Mouse (Mus musculus) midbrain, embryonic 14.5 days (tissue): ENCODE data around the gene Pparg. TPM values are rescaled to one million over a fixed set of nuclear protein-coding genes. Genes with fewer than 3 reads are reported as not detected.

ENCODE experiments used
- ATAC-seq: fragments of 200-750 bp; cut with Nextera tagmentation; 2 replicates; pipeline ENCODE4 v1.8.0; 2017; ENCODE audit warnings: moderate number of reproducible peaks, moderate library complexity; ENCODE audit not compliant: low FRiP score, low TSS enrichment
- DNase-seq: peaks from one replicate; pipeline ENCODE4 v3.0.0-alpha.2; 2015
- H3K27ac ChIP-seq: fragments of 300-500 bp; sonication (generic); replicated peaks from 2 replicates; pipeline ENCODE4 v1.5.1; 2014; ENCODE audit warnings: mild to moderate bottlenecking, low read depth, low read length, moderate library complexity
- H3K27me3 ChIP-seq: fragments of 300-500 bp; sonication (generic); 2 replicates; pipeline ENCODE4 v1.6.1; 2014; ENCODE audit warnings: low read length, control low read depth, mixed read lengths; ENCODE audit not compliant: control insufficient read depth, insufficient read depth
- H3K36me3 ChIP-seq: fragments of 300-500 bp; sonication (generic); 2 replicates; pipeline ENCODE4 v1.6.1; 2014; ENCODE audit warnings: low read length, control low read depth; ENCODE audit not compliant: control insufficient read depth, insufficient read depth
- H3K4me1 ChIP-seq: fragments of 300-500 bp; sonication (generic); 2 replicates; pipeline ENCODE4 v1.6.1; 2014; ENCODE audit warnings: mild to moderate bottlenecking, antibody characterized with exemption, low read length, control low read depth; ENCODE audit not compliant: control insufficient read depth, insufficient read depth
- H3K4me2 ChIP-seq: fragments of 300-500 bp; sonication (generic); 2 replicates; pipeline ENCODE4 v1.6.1; 2014; ENCODE audit warnings: mild to moderate bottlenecking, low read length, moderate library complexity
- H3K4me3 ChIP-seq: fragments of 300-500 bp; sonication (generic); replicated peaks from 2 replicates; pipeline ENCODE4 v1.5.1; 2014; ENCODE audit warnings: low read depth, low read length
- H3K9ac ChIP-seq: fragments of 300-500 bp; sonication (generic); replicated peaks from 2 replicates; pipeline ENCODE4 v1.6.1; 2014; ENCODE audit warnings: mild to moderate bottlenecking, low read length, moderate library complexity
- H3K9me3 ChIP-seq: fragments of 300-500 bp; sonication (generic); 2 replicates; pipeline ENCODE4 v1.6.1; 2016; ENCODE audit warnings: low read length, control low read depth, mixed read lengths; ENCODE audit not compliant: control insufficient read depth
- WGBS: fragments of 180-500 bp; shearing (Covaris S2); extraction: QIAGEN DNeasy Blood & Tissue Kit; methylation state at CpG from one replicate; pipeline ENCODE4 v1.1.7; 2014; 5-methylcytosine and 5-hydroxymethylcytosine counted together
- polyA plus RNA-seq: library from polyadenylated mRNA; unstranded; fragments of >200 nt; fragmentation: Nextera tagmentation; extraction: Ambion mirVana; gene quantifications from 2 replicates; pipeline ENCODE4 v1.2.1, GENCODE M21; 2014

Gene Pparg
- polyA plus RNA-seq, 1 experiment from 2014 or later = 0.36 TPM

- no peak overlapping the region for H3K27ac ChIP-seq
- no peaks in the 10 kb centered on the region for H3K27me3 ChIP-seq
- no peaks in the 10 kb centered on the region for H3K36me3 ChIP-seq
- no peaks in the 10 kb centered on the region for H3K9me3 ChIP-seq
- no peak overlapping the region for H3K9ac ChIP-seq
- no peaks in the 10 kb centered on the region for H3K4me1 ChIP-seq
- ATAC-seq = no peak
- H3K4me3 ChIP-seq = no peak overlapping the region
- DNase-seq = no peak
- 93% methylated on average over 4 of the region's 4 CpGs for WGBS
- H3K4me2 ChIP-seq = no peak overlapping the region
These were observed 60.9 kb downstream of the Pparg start for GRCm38 (mm10) chr6:115421665-115422064.

GRCm38 (mm10) chr6:115424433-115424832 lies 63.7 kb downstream of the Pparg start:
- Histone ChIP-seq H3K36me3 (no peaks in the 10 kb centered on the region), H3K27me3 (no peaks in the 10 kb centered on the region), H3K9me3 (no peaks in the 10 kb centered on the region), H3K4me1 (no peaks in the 10 kb centered on the region), H3K4me2 (no peak overlapping the region), H3K27ac (no peak overlapping the region), H3K9ac (no peak overlapping the region), H3K4me3 (no peak overlapping the region)
- ATAC-seq (no peak), DNase-seq (no peak)
- WGBS = 86% methylated on average over 3 of the region's 3 CpGs

GRCm38 (mm10) chr6:115432726-115433125 lies 72.0 kb downstream of the Pparg start:
- H3K4me3 ChIP-seq = no peak overlapping the region
- ATAC-seq (no peak), DNase-seq (no peak)
- H3K9me3 ChIP-seq = no peaks in the 10 kb centered on the region
- no peak overlapping the region for H3K4me2 ChIP-seq
- no peak overlapping the region for H3K9ac ChIP-seq
- no peak overlapping the region for H3K27ac ChIP-seq
- H3K36me3 ChIP-seq = no peaks in the 10 kb centered on the region
- no peaks in the 10 kb centered on the region for H3K4me1 ChIP-seq
- 76% methylated on average over 2 of the region's 2 CpGs for WGBS
- H3K27me3 ChIP-seq = no peaks in the 10 kb centered on the region

- no peaks in the 10 kb centered on the region for H3K4me1 ChIP-seq
- no peaks in the 10 kb centered on the region for H3K27me3 ChIP-seq
- H3K9ac ChIP-seq = no peak overlapping the region
- H3K36me3 ChIP-seq = no peaks in the 10 kb centered on the region
- DNase-seq = no peak
- H3K9me3 ChIP-seq = no peaks in the 10 kb centered on the region
- no peak overlapping the region for H3K4me3 ChIP-seq
- no peak overlapping the region for H3K4me2 ChIP-seq
- 78% methylated on average over 1 of the region's 1 CpGs for WGBS
- no peak overlapping the region for H3K27ac ChIP-seq
- ATAC-seq = no peak
These were observed 73.3 kb downstream of the Pparg start for GRCm38 (mm10) chr6:115434054-115434453.

- H3K27ac ChIP-seq = no peak overlapping the region
- no peak overlapping the region for H3K9ac ChIP-seq
- no peaks in the 10 kb centered on the region for H3K27me3 ChIP-seq
- ATAC-seq = no peak
- H3K4me2 ChIP-seq = no peak overlapping the region
- no peak overlapping the region for H3K4me3 ChIP-seq
- no peaks in the 10 kb centered on the region for H3K9me3 ChIP-seq
- no peak for DNase-seq
- H3K4me1 ChIP-seq = no peaks in the 10 kb centered on the region
- 82% methylated on average over 2 of the region's 2 CpGs for WGBS
- no peaks in the 10 kb centered on the region for H3K36me3 ChIP-seq
These were observed 74.1 kb downstream of the Pparg start for GRCm38 (mm10) chr6:115434816-115435215.

DNA sequence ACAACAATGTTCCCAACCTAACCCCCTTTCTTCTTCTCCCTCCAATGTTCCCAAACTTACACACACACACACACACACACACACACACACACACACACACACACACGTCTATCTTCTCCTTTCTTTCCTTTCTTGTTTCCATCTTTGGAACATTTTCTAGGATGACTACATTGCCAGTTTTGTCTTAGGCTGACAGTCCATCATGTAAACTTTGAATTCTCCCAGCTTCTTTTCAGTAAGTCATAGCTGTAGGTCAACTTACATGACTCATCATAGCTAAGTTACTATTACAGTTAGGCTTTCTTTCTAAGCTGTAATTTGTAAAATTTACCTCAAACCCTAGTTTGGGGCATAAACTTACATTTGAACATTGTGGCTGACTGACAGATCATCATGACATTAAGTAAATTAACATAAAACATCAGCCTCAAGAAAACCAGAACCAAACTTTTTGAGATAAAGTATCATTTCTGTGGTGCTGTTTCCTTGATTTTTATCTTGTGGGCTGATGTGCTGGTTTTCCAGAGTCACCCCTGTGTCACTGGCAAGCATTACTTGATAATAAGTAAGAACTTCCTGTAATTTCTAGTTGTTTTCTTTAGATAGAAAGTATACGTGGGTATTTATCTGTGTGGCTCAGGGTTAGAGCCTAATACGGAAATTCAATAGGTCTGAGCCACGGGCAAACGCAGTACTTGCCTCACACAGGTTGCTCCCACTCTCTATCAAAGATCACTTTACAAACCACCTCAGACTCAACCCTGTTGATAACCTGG lies 79.7 kb downstream of the Pparg start:
- no peak overlapping the region for H3K9ac ChIP-seq
- WGBS = 91% methylated on average over 5 of the region's 5 CpGs
- DNase-seq = no peak
- H3K4me2 ChIP-seq = no peak overlapping the region
- H3K27me3 ChIP-seq = no peaks in the 10 kb centered on the region
- no peaks in the 10 kb centered on the region for H3K36me3 ChIP-seq
- H3K27ac ChIP-seq = no peak overlapping the region
- H3K9me3 ChIP-seq = no peaks in the 10 kb centered on the region
- no peak overlapping the region for H3K4me3 ChIP-seq
- no peak for ATAC-seq
- no peaks in the 10 kb centered on the region for H3K4me1 ChIP-seq

DNA sequence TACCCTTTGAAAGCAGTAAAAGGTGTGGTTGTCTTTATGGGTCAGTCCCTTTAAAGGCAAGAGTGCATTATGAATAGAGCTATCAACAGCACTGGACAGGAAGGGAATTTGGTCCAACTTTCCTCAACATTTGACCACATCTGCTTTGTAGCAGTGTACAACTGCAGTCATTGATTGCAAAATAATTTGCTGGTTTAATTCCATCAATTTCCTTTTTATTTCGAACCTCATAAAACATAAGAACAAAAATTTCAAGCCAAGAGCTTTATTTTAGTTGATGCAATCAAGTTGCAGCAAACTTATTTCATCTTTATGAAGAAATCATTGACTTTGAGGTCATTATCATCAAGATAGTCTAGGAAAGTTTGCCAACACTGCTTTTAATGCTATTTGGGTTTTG lies 91.8 kb downstream of the Pparg start:
- Histone ChIP-seq H3K4me3 (no peak overlapping the region), H3K9ac (no peak overlapping the region), H3K4me1 (no peaks in the 10 kb centered on the region), H3K27ac (no peak overlapping the region), H3K9me3 (no peaks in the 10 kb centered on the region), H3K4me2 (no peak overlapping the region), H3K36me3 (no peaks in the 10 kb centered on the region), H3K27me3 (no peaks in the 10 kb centered on the region)
- ATAC-seq (no peak), DNase-seq (no peak)
- WGBS = 70% methylated on average over 1 of the region's 1 CpGs

DNA sequence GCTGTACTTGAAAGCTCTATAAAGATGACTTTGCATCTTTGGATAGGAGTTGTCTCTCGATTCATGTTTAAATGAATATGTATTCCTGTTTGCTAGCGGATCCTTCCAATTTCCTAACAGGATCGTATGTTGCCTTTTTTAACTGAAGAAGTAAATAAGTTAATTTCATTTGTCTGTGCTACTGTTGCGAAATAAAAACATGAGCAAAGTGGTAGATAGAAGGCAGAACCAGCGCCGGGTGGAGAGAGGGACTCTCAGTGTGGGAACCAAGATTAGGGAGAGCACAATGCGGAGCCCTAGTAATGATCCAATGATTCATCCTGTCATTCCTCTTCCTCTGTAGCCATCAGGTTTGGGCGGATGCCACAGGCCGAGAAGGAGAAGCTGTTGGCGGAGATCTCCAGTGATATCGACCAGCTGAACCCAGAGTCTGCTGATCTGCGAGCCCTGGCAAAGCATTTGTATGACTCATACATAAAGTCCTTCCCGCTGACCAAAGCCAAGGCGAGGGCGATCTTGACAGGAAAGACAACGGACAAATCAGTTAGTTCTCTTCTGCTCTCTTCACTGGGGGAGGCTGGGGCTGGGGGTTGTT lies 102.1 kb downstream of the Pparg start:
- Histone ChIP-seq H3K4me3 (no peak overlapping the region), H3K9me3 (no peaks in the 10 kb centered on the region), H3K27me3 (no peaks in the 10 kb centered on the region), H3K4me1 (no peaks in the 10 kb centered on the region), H3K36me3 (no peaks in the 10 kb centered on the region), H3K9ac (no peak overlapping the region), H3K27ac (no peak overlapping the region), H3K4me2 (no peak overlapping the region)
- no peak for DNase-seq
- no peak for ATAC-seq
- 96% methylated on average over 16 of the region's 16 CpGs for WGBS

- H3K27ac ChIP-seq = no peak overlapping the region
- no peak for DNase-seq
- H3K27me3 ChIP-seq = no peaks in the 10 kb centered on the region
- H3K4me3 ChIP-seq = no peak overlapping the region
- H3K4me2 ChIP-seq = no peak overlapping the region
- H3K9ac ChIP-seq = no peak overlapping the region
- no peaks in the 10 kb centered on the region for H3K36me3 ChIP-seq
- 91% methylated on average over 2 of the region's 2 CpGs for WGBS
- H3K4me1 ChIP-seq = no peaks in the 10 kb centered on the region
- ATAC-seq = no peak
- H3K9me3 ChIP-seq = no peaks in the 10 kb centered on the region
These were observed 102.6 kb downstream of the Pparg start for GRCm38 (mm10) chr6:115463338-115463737.
